Mouse (Mus musculus) left cerebral cortex, postnatal 14 days (tissue): ENCODE results near the gene Mdm4. TPM values are rescaled to one million over a fixed set of nuclear protein-coding genes. Genes with fewer than 3 reads are reported as not detected.
A peak's percentile ranks its signal among the peaks of the same experiment; 100 is the strongest.
"Not testable (repeated sequence)": the region's sequence is repeated elsewhere in the genome, so short reads cannot be mapped to it uniquely, and the experiment has no call there.

Experiments
- DNase-seq, 2 experiments: peaks; one replicate each; pipeline ENCODE4 v3.0.0; 2021 to 2022; ENCODE audit warnings: low spot score in 2 of 2, mixed read lengths in 1 of 2
- intact Hi-C: fragments of 180-260 bp; cut with DNase I; formaldehyde crosslinking; loops from one replicate; pipeline ENCODE4 v1.15.1; 2025
- total RNA-seq, 2 experiments: library from RNA; stranded (reverse); gene quantifications; 2 replicates each; pipeline ENCODE4 v1.2.3; 2021

Gene Mdm4
- total RNA-seq, 2 experiments from 2014 or later, result 79.1 to 80.6 TPM

GRCm38 (mm10) chr1:133025796-133026190 is 4.6 kb downstream of the Mdm4 start:
- DNase-seq, intact Hi-C loops: not testable (repeated sequence)

GRCm38 (mm10) chr1:133025051-133025795 is 5.1 kb downstream of the Mdm4 start:
- intact Hi-C loops, result no loop called here

GRCm38 (mm10) chr1:133024426-133024825 is 5.9 kb downstream of the Mdm4 start:
- intact Hi-C loops, result no loop called here
- no peak for DNase-seq

More at GRCm38 (mm10) chr1:133025051-133025795, 5.1 kb downstream of the Mdm4 start:
- peak; percentile 92 to 95 for DNase-seq

GRCm38 (mm10) chr1:133023723-133024122 is 6.6 kb downstream of the Mdm4 start:
- DNase-seq, intact Hi-C loops: not testable (repeated sequence)

GRCm38 (mm10) chr1:133021971-133022370 is 8.4 kb downstream of the Mdm4 start:
- DNase-seq, intact Hi-C loops: not testable (repeated sequence)

GRCm38 (mm10) chr1:133021391-133021790 is 9.0 kb downstream of the Mdm4 start:
- DNase-seq, result no peak
- intact Hi-C loops, result no loop called here

GRCm38 (mm10) chr1:133020137-133020894 is 10.0 kb downstream of the Mdm4 start:
- intact Hi-C loops, result no loop called here

GRCm38 (mm10) chr1:133019312-133019711 is 11.0 kb downstream of the Mdm4 start:
- no peak for DNase-seq
- intact Hi-C loops, result no loop called here

More at GRCm38 (mm10) chr1:133020137-133020894, 10.0 kb downstream of the Mdm4 start:
- DNase-seq, result no peak

- DNase-seq, result no peak
- intact Hi-C loops, result no loop called here
Observed at GRCm38 (mm10) chr1:133018580-133018979, 11.8 kb downstream of the Mdm4 start.

GRCm38 (mm10) chr1:133016775-133017428 is 13.5 kb downstream of the Mdm4 start:
- intact Hi-C loops, result no loop called here
- no peak for DNase-seq

- intact Hi-C loops, result no loop called here
- DNase-seq, result no peak
Observed at GRCm38 (mm10) chr1:133014196-133014595, 16.2 kb downstream of the Mdm4 start.

GRCm38 (mm10) chr1:133013331-133013730 is 17.0 kb downstream of the Mdm4 start:
- no peak for DNase-seq
- intact Hi-C loops, result no loop called here

- no peak for DNase-seq
- intact Hi-C loops, result no loop called here
Observed at GRCm38 (mm10) chr1:133011955-133012841, 18.2 kb downstream of the Mdm4 start.

- DNase-seq, result no peak
- intact Hi-C loops, result no loop called here
Observed at GRCm38 (mm10) chr1:133006571-133006970, 23.8 kb downstream of the Mdm4 start.

GRCm38 (mm10) chr1:133000347-133000746 is 30.0 kb downstream of the Mdm4 start:
- no peak for DNase-seq
- intact Hi-C loops, result no loop called here

GRCm38 (mm10) chr1:132991580-132991979 is 38.8 kb downstream of the Mdm4 start:
- DNase-seq, result peak in 1 of 2 experiments; percentile 30
- intact Hi-C loops, result no loop called here

- no peak for DNase-seq
- intact Hi-C loops, result no loop called here
Observed at GRCm38 (mm10) chr1:132990733-132991132, 39.6 kb downstream of the Mdm4 start.

GRCm38 (mm10) chr1:132988556-132989459 is 41.6 kb downstream of the Mdm4 start:
- not testable (repeated sequence) for DNase-seq
- intact Hi-C loops, result loop anchor here (10.0 kb wide), 1 partner anchor 364 kb away; no protein-coding TSS in a partner anchor
